Mouse (Mus musculus): ENCODE measurements at regions not wholly inside any gene's neighbourhood (a gene's known extent, or its start where the extent isn't known, plus 50 kb on each side); places are given as distances from the start of the nearest gene placed in this dataset.

DNA sequence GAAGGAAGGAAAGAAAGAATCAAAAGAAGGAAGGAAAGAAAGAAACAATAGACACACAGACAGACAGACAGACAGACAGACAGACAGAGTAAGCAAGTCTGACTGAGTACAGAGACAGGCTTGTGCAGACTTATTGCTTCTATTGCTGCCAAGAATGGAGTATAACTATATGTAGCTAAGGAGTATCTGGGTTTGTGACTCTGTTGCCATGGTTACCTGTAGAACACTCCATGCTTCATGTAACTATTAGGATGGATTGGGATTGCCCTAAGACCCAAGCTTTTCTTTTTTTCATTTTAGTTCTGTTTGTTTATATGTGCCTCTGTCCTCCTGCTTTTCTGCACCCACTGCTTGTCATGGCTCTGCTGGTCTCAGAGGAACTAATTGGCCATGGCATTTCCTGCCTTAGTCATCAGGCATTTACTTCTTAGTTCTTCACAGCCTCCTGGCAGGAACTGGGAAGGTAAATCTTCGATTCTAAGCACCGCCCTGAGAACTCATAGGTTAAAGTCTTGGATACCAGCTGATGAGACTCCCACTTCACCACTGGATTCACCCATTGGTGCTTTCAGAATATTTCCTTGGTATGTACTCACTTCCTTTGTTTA is 1035.9 kb upstream of the Adgrl4 start:
- Histone ChIP-seq H3K27ac (ENCODE audit: low read length) (no peak overlapping the region), H3K4me3 (replicated peaks; ENCODE audit: low read length) (no peak overlapping the region), H3K27me3 (replicated peaks; ENCODE audit: control insufficient read depth, insufficient read depth, low read length) (no peaks in the 10 kb centered on the region), H3K9me3 (ENCODE audit: control insufficient read depth, low read length) (no peaks in the 10 kb centered on the region), H3K4me1 (replicated peaks; ENCODE audit: control insufficient read depth, insufficient read depth, low read length) (no peaks in the 10 kb centered on the region), H3K4me2 (ENCODE audit: low read length) (no peak overlapping the region), H3K9ac (replicated peaks; ENCODE audit: low read depth, low read length) (no peak overlapping the region), H3K36me3 (ENCODE audit: control insufficient read depth, insufficient read depth) (no peaks in the 10 kb centered on the region)
- 96% methylated on average over 2 of the region's 2 CpGs for WGBS
- no peak for ATAC-seq

DNA sequence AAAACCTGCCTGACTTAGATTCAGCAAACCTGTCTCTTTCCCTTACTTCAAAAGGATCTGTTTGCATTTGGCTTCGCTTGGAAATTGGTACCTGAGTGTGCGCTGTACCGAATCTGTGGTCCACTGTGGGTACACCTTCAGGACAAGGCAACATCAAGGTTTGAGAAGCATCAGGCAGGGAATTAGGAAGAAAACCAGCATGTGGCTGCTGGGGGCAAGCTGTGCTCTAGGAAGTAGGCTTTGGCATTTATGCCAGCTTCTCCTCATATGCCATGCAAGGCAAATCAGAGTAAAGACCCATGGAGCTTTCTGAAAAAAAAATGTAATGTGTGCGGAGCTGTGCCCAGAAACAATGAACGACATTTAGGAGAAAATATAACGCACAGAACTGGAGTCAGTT is 1031.6 kb upstream of the Adgrl4 start:
- Histone ChIP-seq H3K9me3 (ENCODE audit: control insufficient read depth, low read length) (no peaks in the 10 kb centered on the region), H3K4me3 (replicated peaks; ENCODE audit: low read length) (no peak overlapping the region), H3K9ac (replicated peaks; ENCODE audit: low read depth, low read length) (no peak overlapping the region), H3K4me1 (replicated peaks; ENCODE audit: control insufficient read depth, insufficient read depth, low read length) (no peaks in the 10 kb centered on the region), H3K27ac (ENCODE audit: low read length) (no peak overlapping the region), H3K36me3 (ENCODE audit: control insufficient read depth, insufficient read depth) (no peaks in the 10 kb centered on the region), H3K27me3 (replicated peaks; ENCODE audit: control insufficient read depth, insufficient read depth, low read length) (no peaks in the 10 kb centered on the region), H3K4me2 (ENCODE audit: low read length) (no peak overlapping the region)
- WGBS, result 89% methylated on average over 6 of the region's 6 CpGs
- no peak for ATAC-seq

DNA sequence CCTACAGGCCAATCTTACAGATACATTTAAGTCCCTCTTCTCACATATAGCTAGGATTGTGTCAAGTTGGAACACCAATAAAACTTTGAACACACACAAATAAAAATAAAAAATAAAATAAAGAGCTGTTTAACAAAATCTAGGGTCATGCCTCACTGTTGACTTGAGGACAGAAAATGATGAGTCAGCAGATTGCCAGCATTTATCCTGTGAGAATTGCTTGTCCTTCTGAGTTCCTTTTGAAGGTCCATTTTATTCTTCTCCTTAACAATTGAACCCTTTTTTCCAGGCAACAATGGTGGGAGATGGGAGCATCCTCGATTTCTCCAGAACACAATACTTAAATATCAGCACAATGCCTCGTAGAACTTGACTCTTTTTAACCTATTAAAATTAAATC is 1022.4 kb upstream of the Adgrl4 start:
- WGBS, result 81% methylated on average over 2 of the region's 2 CpGs
- H3K9ac ChIP-seq (replicated peaks; ENCODE audit: low read depth, low read length), result no peak overlapping the region
- ATAC-seq, result no peak
- H3K4me3 ChIP-seq (replicated peaks; ENCODE audit: low read length), result no peak overlapping the region
- H3K4me1 ChIP-seq (replicated peaks; ENCODE audit: control insufficient read depth, insufficient read depth, low read length), result no peaks in the 10 kb centered on the region
- H3K4me2 ChIP-seq (ENCODE audit: low read length), result no peak overlapping the region
- no peak overlapping the region for H3K27ac ChIP-seq (ENCODE audit: low read length)
- no peaks in the 10 kb centered on the region for H3K36me3 ChIP-seq (ENCODE audit: control insufficient read depth, insufficient read depth)
- no peaks in the 10 kb centered on the region for H3K27me3 ChIP-seq (replicated peaks; ENCODE audit: control insufficient read depth, insufficient read depth, low read length)
- H3K9me3 ChIP-seq (ENCODE audit: control insufficient read depth, low read length), result no peaks in the 10 kb centered on the region

DNA sequence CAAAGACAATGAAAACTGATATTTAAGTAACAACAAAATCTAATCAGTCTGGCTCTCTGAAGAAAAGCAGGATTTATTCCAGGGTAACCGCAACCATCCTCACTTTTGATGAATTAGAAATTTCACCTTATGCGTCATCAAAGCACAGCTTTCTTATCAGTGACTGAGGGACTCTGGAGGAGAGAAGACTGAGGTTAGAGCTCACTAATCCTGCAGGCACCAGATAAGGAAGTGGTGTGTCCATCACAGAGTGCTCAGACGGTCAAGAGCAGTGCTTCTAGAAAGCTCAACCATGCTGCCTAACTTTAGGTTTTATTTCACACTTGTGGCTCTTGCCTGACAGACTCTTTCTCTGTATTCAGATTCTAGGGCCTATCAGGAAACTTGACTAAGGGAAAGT is 1021.2 kb upstream of the Adgrl4 start:
- H3K4me2 ChIP-seq (ENCODE audit: low read length), result no peak overlapping the region
- ATAC-seq, result no peak
- 85% methylated on average over 3 of the region's 3 CpGs for WGBS
- H3K4me1 ChIP-seq (replicated peaks; ENCODE audit: control insufficient read depth, insufficient read depth, low read length), result no peaks in the 10 kb centered on the region
- H3K36me3 ChIP-seq (ENCODE audit: control insufficient read depth, insufficient read depth), result no peaks in the 10 kb centered on the region
- no peak overlapping the region for H3K9ac ChIP-seq (replicated peaks; ENCODE audit: low read depth, low read length)
- H3K4me3 ChIP-seq (replicated peaks; ENCODE audit: low read length), result no peak overlapping the region
- H3K27ac ChIP-seq (ENCODE audit: low read length), result no peak overlapping the region
- no peaks in the 10 kb centered on the region for H3K9me3 ChIP-seq (ENCODE audit: control insufficient read depth, low read length)
- H3K27me3 ChIP-seq (replicated peaks; ENCODE audit: control insufficient read depth, insufficient read depth, low read length), result no peaks in the 10 kb centered on the region

DNA sequence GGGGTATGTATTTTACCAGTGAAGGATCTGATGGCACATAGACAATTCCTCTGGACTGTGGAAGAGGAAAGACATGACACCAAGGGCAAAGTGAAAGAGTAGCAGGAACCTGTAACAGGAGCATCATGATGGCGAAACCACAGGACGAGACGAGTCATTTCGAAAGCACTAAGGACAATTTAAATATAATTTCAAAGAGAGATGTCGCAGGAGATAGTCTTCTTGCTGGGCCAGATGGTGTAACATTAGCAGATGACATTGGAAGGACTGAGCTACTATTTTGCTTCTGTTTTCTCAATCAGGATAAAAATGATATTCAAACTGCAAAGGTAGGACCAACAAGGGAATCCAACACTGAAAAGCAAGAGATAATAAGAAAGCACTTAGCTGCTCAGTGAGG is 1009.7 kb upstream of the Adgrl4 start:
- Histone ChIP-seq H3K4me2 (ENCODE audit: low read length) (no peak overlapping the region), H3K4me1 (replicated peaks; ENCODE audit: control insufficient read depth, insufficient read depth, low read length) (no peaks in the 10 kb centered on the region), H3K9me3 (ENCODE audit: control insufficient read depth, low read length) (no peaks in the 10 kb centered on the region), H3K4me3 (replicated peaks; ENCODE audit: low read length) (no peak overlapping the region), H3K9ac (replicated peaks; ENCODE audit: low read depth, low read length) (no peak overlapping the region), H3K27ac (ENCODE audit: low read length) (no peak overlapping the region), H3K36me3 (ENCODE audit: control insufficient read depth, insufficient read depth) (no peaks in the 10 kb centered on the region), H3K27me3 (replicated peaks; ENCODE audit: control insufficient read depth, insufficient read depth, low read length) (no peaks in the 10 kb centered on the region)
- 93% methylated on average over 5 of the region's 5 CpGs for WGBS
- ATAC-seq, result no peak

DNA sequence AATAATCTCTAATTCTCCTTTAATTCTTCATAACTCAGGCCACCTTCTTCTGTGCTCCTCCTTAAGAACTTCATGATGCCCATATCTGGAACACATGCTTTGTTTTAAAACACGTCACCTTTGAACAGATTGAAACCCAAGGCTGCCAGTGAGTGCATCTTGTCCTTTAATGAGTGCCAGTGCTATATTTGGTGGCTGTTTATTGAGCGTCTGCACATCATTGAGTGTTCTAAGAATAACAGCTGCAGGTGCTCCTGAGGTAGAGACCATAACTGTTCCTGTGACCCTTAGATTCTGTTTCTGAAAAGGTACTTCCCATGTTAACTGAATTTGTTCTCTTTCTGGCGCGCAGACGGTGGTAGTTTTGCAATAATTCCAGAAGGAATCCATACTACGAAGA is 1006.4 kb upstream of the Adgrl4 start:
- H3K4me1 ChIP-seq (replicated peaks; ENCODE audit: control insufficient read depth, insufficient read depth, low read length), result no peaks in the 10 kb centered on the region
- H3K9me3 ChIP-seq (ENCODE audit: control insufficient read depth, low read length), result no peaks in the 10 kb centered on the region
- no peak overlapping the region for H3K4me2 ChIP-seq (ENCODE audit: low read length)
- H3K27ac ChIP-seq (ENCODE audit: low read length), result no peak overlapping the region
- no peaks in the 10 kb centered on the region for H3K36me3 ChIP-seq (ENCODE audit: control insufficient read depth, insufficient read depth)
- H3K4me3 ChIP-seq (replicated peaks; ENCODE audit: low read length), result no peak overlapping the region
- H3K9ac ChIP-seq (replicated peaks; ENCODE audit: low read depth, low read length), result no peak overlapping the region
- no peaks in the 10 kb centered on the region for H3K27me3 ChIP-seq (replicated peaks; ENCODE audit: control insufficient read depth, insufficient read depth, low read length)
- no peak for ATAC-seq
- 89% methylated on average over 6 of the region's 6 CpGs for WGBS

DNA sequence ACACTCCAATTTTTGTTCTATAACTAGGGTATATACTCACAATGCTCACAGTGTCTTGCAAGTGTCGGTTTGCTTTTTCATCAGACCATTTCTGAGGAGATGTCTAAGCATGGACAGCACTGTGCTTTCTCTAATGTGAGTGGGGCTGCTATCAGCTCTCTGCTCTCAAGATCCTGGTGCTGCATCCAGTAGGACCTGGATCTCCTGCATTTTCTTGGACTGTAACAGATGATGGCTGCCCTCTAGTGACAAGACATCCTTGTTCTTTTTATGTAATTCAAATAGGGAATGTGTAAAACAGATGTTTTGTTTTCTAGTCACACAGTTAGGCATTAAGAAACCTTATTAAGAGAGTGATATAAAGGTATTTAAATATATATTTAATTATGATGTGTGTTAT is 1002.5 kb upstream of the Adgrl4 start:
- peak; percentile 67; the same call in 1 of the 2 replicates for ATAC-seq
- WGBS, result 81% methylated on average over 1 of the region's 1 CpGs
- no peaks in the 10 kb centered on the region for H3K27me3 ChIP-seq (replicated peaks; ENCODE audit: control insufficient read depth, insufficient read depth, low read length)
- no peak overlapping the region for H3K9ac ChIP-seq (replicated peaks; ENCODE audit: low read depth, low read length)
- no peak overlapping the region for H3K27ac ChIP-seq (ENCODE audit: low read length)
- no peak overlapping the region for H3K4me2 ChIP-seq (ENCODE audit: low read length)
- no peaks in the 10 kb centered on the region for H3K9me3 ChIP-seq (ENCODE audit: control insufficient read depth, low read length)
- H3K36me3 ChIP-seq (ENCODE audit: control insufficient read depth, insufficient read depth), result no peaks in the 10 kb centered on the region
- H3K4me1 ChIP-seq (replicated peaks; ENCODE audit: control insufficient read depth, insufficient read depth, low read length), result no peaks in the 10 kb centered on the region
- no peak overlapping the region for H3K4me3 ChIP-seq (replicated peaks; ENCODE audit: low read length)

DNA sequence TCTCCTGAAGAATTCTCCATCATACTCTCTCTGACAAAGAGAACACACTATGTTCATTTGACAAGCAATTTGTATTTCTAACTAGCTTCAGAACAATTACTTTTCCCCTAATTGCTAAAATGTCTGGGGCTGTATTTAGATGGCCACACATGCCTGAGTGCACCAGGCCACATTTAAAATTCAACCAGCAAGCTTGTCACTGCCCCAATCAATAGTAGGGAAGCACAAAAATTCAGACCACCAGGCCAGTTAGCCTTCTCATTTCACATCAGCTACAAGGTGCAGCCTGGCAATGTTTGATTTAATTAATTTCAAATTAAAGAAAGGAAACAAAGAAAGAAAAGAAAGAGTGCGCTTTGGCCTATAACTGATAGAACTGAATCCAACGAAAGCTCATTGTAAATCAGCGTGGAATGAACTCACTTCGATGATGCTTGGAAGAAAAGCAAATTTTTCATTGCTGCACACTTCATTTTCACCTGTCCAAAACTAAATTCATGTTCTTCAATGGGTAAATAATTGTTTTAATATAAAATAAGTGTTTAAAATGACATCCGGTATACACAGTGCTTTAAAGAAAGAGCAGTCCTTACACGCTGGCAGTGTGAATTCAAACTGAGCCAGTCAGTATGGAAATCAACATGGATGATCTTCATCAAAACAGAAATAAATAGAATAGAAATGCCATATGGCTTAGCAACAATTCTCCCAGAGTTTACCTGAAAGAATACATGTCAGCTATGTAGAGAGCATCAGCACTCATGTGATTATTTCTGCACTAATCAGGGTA is 1001.7 kb upstream of the Adgrl4 start:
- 41% methylated on average over 6 of the region's 6 CpGs for WGBS
- H3K4me3 ChIP-seq (replicated peaks; ENCODE audit: low read length), result no peak overlapping the region
- no peak overlapping the region for H3K9ac ChIP-seq (replicated peaks; ENCODE audit: low read depth, low read length)
- no peak overlapping the region for H3K27ac ChIP-seq (ENCODE audit: low read length)
- no peaks in the 10 kb centered on the region for H3K4me1 ChIP-seq (replicated peaks; ENCODE audit: control insufficient read depth, insufficient read depth, low read length)
- H3K36me3 ChIP-seq (ENCODE audit: control insufficient read depth, insufficient read depth), result no peaks in the 10 kb centered on the region
- ATAC-seq, result peak; percentile 67
- H3K4me2 ChIP-seq (ENCODE audit: low read length), result no peak overlapping the region
- no peaks in the 10 kb centered on the region for H3K9me3 ChIP-seq (ENCODE audit: control insufficient read depth, low read length)
- H3K27me3 ChIP-seq (replicated peaks; ENCODE audit: control insufficient read depth, insufficient read depth, low read length), result no peaks in the 10 kb centered on the region

Measured in forebrain, embryonic 16.5 days (tissue).